Mouse (Mus musculus) liver, embryonic 14.5 days (tissue): ENCODE results near the gene Sirpa.

Experiments used
- CTCF ChIP-seq: IDR thresholded peaks from 2 replicates; pipeline ENCODE4 v1.5.1; 2016; ENCODE audit warnings: antibody characterized with exemption, low read depth, control low read depth
- EP300 ChIP-seq: IDR thresholded peaks from 2 replicates; pipeline ENCODE4 v1.6.1; 2016; ENCODE audit warnings: antibody characterized with exemption, low read depth

DNA sequence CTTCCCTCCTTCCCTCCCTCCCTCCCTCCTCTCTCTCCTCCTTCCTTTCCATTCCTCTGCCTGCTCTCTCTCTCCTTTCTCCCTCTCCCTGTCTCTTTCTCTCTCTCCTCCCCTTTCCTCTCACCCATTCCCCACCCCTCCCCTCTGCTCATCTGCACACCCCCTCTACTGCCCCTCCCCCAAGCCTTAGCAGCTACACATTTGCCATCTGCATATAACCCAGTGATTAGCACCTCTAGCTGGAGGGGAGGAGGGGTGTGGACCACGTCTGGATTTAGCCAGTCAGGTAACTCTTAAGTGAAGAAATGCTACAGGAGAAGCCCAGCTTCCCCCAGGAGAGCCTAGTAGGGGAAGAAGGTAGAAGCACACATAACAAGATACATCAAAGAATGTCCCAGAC lies 7.7 kb upstream of the Sirpa start:
- no peak for TF ChIP-seq CTCF
- no peak for TF ChIP-seq EP300
